ENCODE assay signal across 16 mouse cellular contexts in genomic region chr6:30722385-30723164, GRCm38 (mm10). TPM values are rescaled to one million over a fixed set of nuclear protein-coding genes. Genes with fewer than 3 reads are reported as not detected.
DNase-seq lines count a peak whose midpoint lies in the region; ATAC-seq lines count a peak whose summit lies in the region.
"Had no signal": no experiment of that assay in that cellular context is flagged by ENCODE, and none has a peak within 500 bp of the region (broad histone marks: within the 10 kb centered on the region; RNA-seq: fewer than 3 reads in every experiment).

No protein-coding gene starts in this region.

- no peak for DNase-seq in embryonic facial prominence, embryonic 10.5 days (ENCODE audit: low spot score)
- no peak for DNase-seq in lung, postnatal 14 days
- no peak for DNase-seq in lung, postnatal 36 days
- DNase-seq: cerebellum, adult 11-12 months; kidney, postnatal 36 days; layer of hippocampus, postnatal 36 days; lung, postnatal 4 days had no signal

- H3K4me2 ChIP-seq in forebrain, embryonic 13.5 days = no peak overlapping the region
- no peak overlapping the region for H3K4me2 ChIP-seq in hindbrain, embryonic 15.5 days
- H3K4me2 ChIP-seq in midbrain, embryonic 16.5 days (ENCODE audit: low read length) = no peak overlapping the region
- H3K4me2 ChIP-seq: heart, embryonic 15.5 days; intestine, embryonic 15.5 days; limb, embryonic 12.5 days; liver, embryonic 15.5 days had no signal

- H3K27me3 ChIP-seq in embryonic facial prominence, embryonic 10.5 days (replicated peaks; ENCODE audit: low read depth, poor library complexity, severe bottlenecking) = no peaks in the 10 kb centered on the region
- no peaks in the 10 kb centered on the region for H3K27me3 ChIP-seq in forebrain, embryonic 13.5 days
- no peaks in the 10 kb centered on the region for H3K27me3 ChIP-seq in hindbrain, embryonic 15.5 days
- H3K27me3 ChIP-seq in midbrain, embryonic 16.5 days (ENCODE audit: control insufficient read depth, insufficient read depth, low read depth, low read length) = no peaks in the 10 kb centered on the region
- H3K27me3 ChIP-seq: heart, embryonic 15.5 days; intestine, embryonic 15.5 days; limb, embryonic 12.5 days; liver, embryonic 15.5 days had no signal

- ATAC-seq in forebrain, embryonic 13.5 days = peak; percentile 81; the same call in 1 of the 2 replicates
- peak; percentile 86 for ATAC-seq in hindbrain, embryonic 15.5 days (ENCODE audit: low FRiP score, low read depth)
- ATAC-seq in midbrain, embryonic 16.5 days = peak; percentile 97
- no peak for ATAC-seq in megakaryocyte, adult 5-6 weeks (ENCODE audit: poor library complexity, severe bottlenecking)
- no peak for ATAC-seq in cerebellum, adult (ENCODE audit: insufficient number of reproducible peaks, low FRiP score, low TSS enrichment)
- ATAC-seq: intestine, embryonic 15.5 days had no signal

- H3K4me3 ChIP-seq in embryonic facial prominence, embryonic 10.5 days = no peak overlapping the region
- no peak overlapping the region for H3K4me3 ChIP-seq in forebrain, embryonic 13.5 days
- H3K4me3 ChIP-seq in hindbrain, embryonic 15.5 days = no peak overlapping the region
- no peak overlapping the region for H3K4me3 ChIP-seq in midbrain, embryonic 16.5 days (ENCODE audit: low read depth, low read length)
- H3K4me3 ChIP-seq: heart, embryonic 15.5 days; intestine, embryonic 15.5 days; limb, embryonic 12.5 days; liver, embryonic 15.5 days had no signal

- H3K36me3 ChIP-seq in embryonic facial prominence, embryonic 10.5 days (replicated peaks) = no peaks in the 10 kb centered on the region
- no peaks in the 10 kb centered on the region for H3K36me3 ChIP-seq in forebrain, embryonic 13.5 days (ENCODE audit: poor library complexity, severe bottlenecking)
- no peaks in the 10 kb centered on the region for H3K36me3 ChIP-seq in hindbrain, embryonic 15.5 days
- H3K36me3 ChIP-seq in midbrain, embryonic 16.5 days (ENCODE audit: control insufficient read depth, insufficient read depth, low read length) = no peaks in the 10 kb centered on the region
- H3K36me3 ChIP-seq: heart, embryonic 15.5 days; intestine, embryonic 15.5 days; limb, embryonic 12.5 days; liver, embryonic 15.5 days had no signal

- no peaks in the 10 kb centered on the region for H3K9me3 ChIP-seq in embryonic facial prominence, embryonic 10.5 days
- no peaks in the 10 kb centered on the region for H3K9me3 ChIP-seq in forebrain, embryonic 13.5 days (replicated peaks)
- H3K9me3 ChIP-seq in hindbrain, embryonic 15.5 days = no peaks in the 10 kb centered on the region
- no peaks in the 10 kb centered on the region for H3K9me3 ChIP-seq in midbrain, embryonic 16.5 days (replicated peaks; ENCODE audit: control insufficient read depth, low read length, poor library complexity, severe bottlenecking)
- H3K9me3 ChIP-seq: heart, embryonic 15.5 days; intestine, embryonic 15.5 days; limb, embryonic 12.5 days; liver, embryonic 15.5 days had no signal

- 67% methylated on average over 4 of the region's 4 CpGs for WGBS in embryonic facial prominence, embryonic 10.5 days
- 36% methylated on average over 4 of the region's 4 CpGs for WGBS in forebrain, embryonic 13.5 days
- 45% methylated on average over 4 of the region's 4 CpGs for WGBS in hindbrain, embryonic 15.5 days
- 26% methylated on average over 4 of the region's 4 CpGs for WGBS in midbrain, embryonic 16.5 days

- H3K9ac ChIP-seq in forebrain, embryonic 13.5 days = no peak overlapping the region
- no peak overlapping the region for H3K9ac ChIP-seq in hindbrain, embryonic 15.5 days
- H3K9ac ChIP-seq in midbrain, embryonic 16.5 days (ENCODE audit: low read depth, low read length) = no peak overlapping the region
- H3K9ac ChIP-seq: heart, embryonic 15.5 days; intestine, embryonic 15.5 days; limb, embryonic 12.5 days; liver, embryonic 15.5 days had no signal

- peaks cover 38% of the 10 kb centered on the region for H3K4me1 ChIP-seq in embryonic facial prominence, embryonic 10.5 days
- H3K4me1 ChIP-seq in forebrain, embryonic 13.5 days = peaks cover 23% of the 10 kb centered on the region
- H3K4me1 ChIP-seq in hindbrain, embryonic 15.5 days (replicated peaks) = peaks cover 20% of the 10 kb centered on the region; the same call in 1 of the 2 replicates
- peaks cover 23% of the 10 kb centered on the region for H3K4me1 ChIP-seq in midbrain, embryonic 16.5 days (ENCODE audit: control insufficient read depth, insufficient read depth, low read length)
- H3K4me1 ChIP-seq: liver, embryonic 15.5 days had no signal

- H3K27ac ChIP-seq in embryonic facial prominence, embryonic 10.5 days (replicated peaks) = peak overlapping the region; percentile 73; the same call in 1 of the 2 replicates
- H3K27ac ChIP-seq in forebrain, embryonic 13.5 days = peak overlapping the region; percentile 76
- peak overlapping the region; percentile 75 for H3K27ac ChIP-seq in hindbrain, embryonic 15.5 days (replicated peaks)
- peak overlapping the region; percentile 89 for H3K27ac ChIP-seq in midbrain, embryonic 16.5 days (ENCODE audit: low read length)
- H3K27ac ChIP-seq: heart, embryonic 15.5 days; liver, embryonic 15.5 days had no signal

RNA-seq across cellular contexts. Expression of gene Mest, which starts 0.8 kb away (rescaled TPM):
- 1,878 and 2,201 TPM in 2 replicates for polyA plus RNA-seq in embryonic facial prominence, embryonic 10.5 days (2016; fragmentation: Nextera tagmentation; extraction: Ambion mirVana)
- 443 and 547 TPM in 2 replicates for polyA plus RNA-seq in forebrain, embryonic 13.5 days (2015; fragmentation: Nextera tagmentation; extraction: Ambion mirVana)
- 321 and 324 TPM in 2 replicates for polyA plus RNA-seq in hindbrain, embryonic 15.5 days (2015; fragmentation: Nextera tagmentation; extraction: Ambion mirVana)
- polyA plus RNA-seq in midbrain, embryonic 16.5 days (2015; fragmentation: Nextera tagmentation; extraction: Ambion mirVana) = 268 and 368 TPM in 2 replicates
- total RNA-seq in megakaryocyte, adult 5-6 weeks (2015) = not detected in 2 replicates
- 0.07 and 0.20 TPM in 2 replicates for total RNA-seq in megakaryocyte, adult 5-6 weeks (2017)

RNA-seq across cellular contexts. Expression of gene Cep41, which starts 29.0 kb away (rescaled TPM):
- 17.7 and 17.9 TPM in 2 replicates for polyA plus RNA-seq in embryonic facial prominence, embryonic 10.5 days (2016; fragmentation: Nextera tagmentation; extraction: Ambion mirVana)
- polyA plus RNA-seq in forebrain, embryonic 13.5 days (2015; fragmentation: Nextera tagmentation; extraction: Ambion mirVana) = 19.5 and 19.6 TPM in 2 replicates
- 11.7 and 12.7 TPM in 2 replicates for polyA plus RNA-seq in hindbrain, embryonic 15.5 days (2015; fragmentation: Nextera tagmentation; extraction: Ambion mirVana)
- polyA plus RNA-seq in midbrain, embryonic 16.5 days (2015; fragmentation: Nextera tagmentation; extraction: Ambion mirVana) = 13.2 and 17.1 TPM in 2 replicates
- 3.5 and 6.0 TPM in 2 replicates for total RNA-seq in megakaryocyte, adult 5-6 weeks (2015)
- 2.0 and 3.1 TPM in 2 replicates for total RNA-seq in megakaryocyte, adult 5-6 weeks (2017)

Comparison
In these comparisons a context has a peak if more than half of its experiments do, and no peak if none do; other contexts are left out.
1. ATAC-seq: peak in forebrain, embryonic 13.5 days (single experiment), hindbrain, embryonic 15.5 days (single experiment) and midbrain, embryonic 16.5 days (single experiment); none in megakaryocyte, adult 5-6 weeks (single experiment) and cerebellum, adult (single experiment).
2. Peak in every context shown above with its lines, with median percentiles within 50 percentile points of each other: H3K27ac ChIP-seq.